Mouse (Mus musculus) neutrophil, adult 5-6 weeks (primary cell): ENCODE data around the gene Smdt1. TPM values are rescaled to one million over a fixed set of nuclear protein-coding genes. Genes with fewer than 3 reads are reported as not detected.

ENCODE experiments used
- ATAC-seq: fragments of 151-379, 151-347 bp; 2 replicates; pipeline ENCODE4 v1.8.0; 2017; ENCODE audit warnings: mild to moderate bottlenecking, moderate TSS enrichment; ENCODE audit not compliant: insufficient number of reproducible peaks, poor library complexity, low FRiP score, severe bottlenecking; ENCODE audit errors: extremely low read depth
- total RNA-seq: library from RNA; stranded (forward); fragments of 200-1000 nt; gene quantifications from 2 replicates; pipeline ENCODE4 v1.2.3, GENCODE M21; 2017

Smdt1 gene
- total RNA-seq, 1 experiment from 2014 or later: 34.0 TPM

DNA sequence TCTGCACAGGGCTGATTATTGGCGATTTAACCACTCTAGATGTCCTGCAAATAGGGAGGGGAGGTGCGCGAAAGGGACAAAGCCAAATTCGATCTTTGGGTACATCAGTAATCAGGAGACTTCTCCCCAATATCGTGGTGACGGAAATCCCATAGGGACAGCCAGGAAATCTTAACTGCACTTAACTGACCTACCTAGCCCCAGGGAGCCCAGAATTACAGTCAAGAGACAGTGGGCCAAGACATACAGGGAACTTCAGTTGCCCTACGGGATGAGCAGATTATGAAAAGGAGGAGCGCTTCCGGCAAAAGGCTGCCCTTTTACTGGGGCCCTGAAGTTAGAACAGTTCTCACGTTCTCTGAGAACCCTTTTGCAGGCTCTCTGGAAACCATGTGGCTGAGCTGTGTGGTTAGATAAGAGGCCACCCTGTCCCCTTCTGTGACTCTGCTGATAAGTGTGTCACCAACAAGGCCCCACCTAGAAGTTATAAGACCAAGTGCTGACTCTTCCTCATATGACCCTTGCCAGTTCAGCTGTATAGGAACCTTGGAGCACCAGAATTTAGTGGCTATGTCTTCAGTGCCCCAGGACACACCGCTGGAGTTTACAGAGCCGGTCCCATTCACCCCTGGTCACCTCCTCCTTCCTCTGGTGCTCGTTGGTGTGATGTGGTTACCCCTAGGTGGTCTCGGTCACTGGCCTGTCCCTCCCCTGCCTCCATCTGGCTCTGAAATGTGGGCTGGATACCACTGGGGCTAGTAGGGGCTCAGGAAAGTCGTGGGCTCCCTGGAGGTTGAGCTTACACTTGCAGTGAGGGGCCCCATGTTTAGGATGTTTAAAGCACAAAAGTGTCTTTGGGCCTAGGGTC lies 3.1 kb downstream of the Smdt1 start:
- no peak for ATAC-seq

DNA sequence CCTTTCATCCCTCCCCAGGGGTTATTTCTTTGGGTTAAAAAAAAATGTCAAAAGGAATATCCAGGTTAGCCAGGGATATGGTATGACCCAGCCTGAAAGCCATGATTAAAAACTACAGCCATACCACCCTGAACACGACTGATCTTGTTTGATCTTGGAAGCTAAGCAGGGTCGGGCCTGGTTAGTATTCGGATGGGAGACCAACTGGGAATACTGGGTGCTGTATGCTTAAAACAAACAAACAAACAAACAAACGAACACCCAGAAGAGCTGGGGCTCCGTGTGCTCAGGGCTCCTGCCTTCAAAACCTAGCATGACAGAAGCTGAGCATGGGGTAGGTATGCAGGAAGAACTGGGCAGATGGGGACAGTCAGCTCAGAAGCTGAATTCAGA lies 3.8 kb downstream of the Smdt1 start:
- ATAC-seq: no peak

DNA sequence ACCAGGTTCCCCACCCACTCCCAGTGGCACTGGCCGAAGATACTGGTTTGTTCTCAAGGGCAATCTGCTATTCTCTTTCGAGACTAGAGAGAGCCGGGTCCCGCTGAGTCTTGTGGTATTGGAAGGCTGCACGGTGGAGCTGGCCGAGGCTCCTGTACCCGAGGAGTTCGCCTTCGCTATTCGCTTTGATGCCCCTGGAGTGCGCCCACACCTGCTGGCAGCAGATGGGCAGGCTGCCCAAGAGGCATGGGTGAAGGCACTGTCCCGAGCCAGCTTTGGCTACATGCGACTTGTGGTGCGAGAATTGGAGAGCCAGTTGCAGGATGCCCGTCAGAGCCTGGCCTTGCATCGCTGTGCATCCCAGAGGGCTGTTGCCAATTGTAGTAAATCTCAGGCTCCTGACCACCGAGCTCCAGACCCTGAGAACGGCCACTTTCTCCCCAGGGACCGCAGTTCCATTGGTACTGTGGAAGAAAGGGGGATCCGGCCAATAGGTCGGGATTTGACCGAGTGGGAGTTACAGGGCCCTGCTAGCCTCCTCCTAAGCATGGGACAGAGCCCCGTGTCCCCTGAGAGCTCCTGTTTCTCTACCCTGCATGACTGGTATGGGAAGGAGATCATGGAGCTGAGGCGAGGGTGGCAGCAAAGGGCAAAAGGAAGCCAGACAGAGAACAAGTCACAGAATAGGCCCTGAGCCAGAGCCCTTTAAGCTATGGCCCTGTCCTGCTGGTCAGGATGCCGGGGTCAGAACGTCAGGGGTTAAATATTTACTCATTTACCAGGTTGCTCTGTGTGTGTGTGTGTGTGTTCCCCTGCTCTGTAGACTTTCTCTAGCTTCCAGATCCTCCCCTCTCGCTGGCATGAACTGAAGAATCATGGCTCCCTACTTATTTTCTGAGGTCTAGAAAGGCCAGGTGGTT lies 4.9 kb downstream of the Smdt1 start:
- no peak for ATAC-seq

DNA sequence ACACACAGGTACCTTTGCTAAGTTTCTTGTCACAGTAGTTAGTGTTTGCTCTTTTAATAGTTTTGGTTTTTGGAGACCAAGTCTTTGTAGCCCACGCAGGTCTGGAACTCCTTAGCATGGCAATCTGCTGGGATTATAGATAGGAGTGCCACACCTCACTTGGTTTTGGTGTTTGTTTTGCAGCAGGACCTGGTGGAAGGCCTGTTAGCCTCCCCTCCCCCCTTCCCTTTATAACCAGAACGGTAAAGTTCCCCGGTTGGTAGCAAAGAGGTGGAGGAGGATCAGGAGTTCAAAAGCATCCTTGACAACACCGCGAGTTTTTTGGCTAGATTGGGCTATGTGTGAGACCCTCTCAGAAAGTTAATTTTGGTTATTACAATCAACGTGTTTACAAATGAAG lies 6.2 kb downstream of the Smdt1 start:
- no peak for ATAC-seq

DNA sequence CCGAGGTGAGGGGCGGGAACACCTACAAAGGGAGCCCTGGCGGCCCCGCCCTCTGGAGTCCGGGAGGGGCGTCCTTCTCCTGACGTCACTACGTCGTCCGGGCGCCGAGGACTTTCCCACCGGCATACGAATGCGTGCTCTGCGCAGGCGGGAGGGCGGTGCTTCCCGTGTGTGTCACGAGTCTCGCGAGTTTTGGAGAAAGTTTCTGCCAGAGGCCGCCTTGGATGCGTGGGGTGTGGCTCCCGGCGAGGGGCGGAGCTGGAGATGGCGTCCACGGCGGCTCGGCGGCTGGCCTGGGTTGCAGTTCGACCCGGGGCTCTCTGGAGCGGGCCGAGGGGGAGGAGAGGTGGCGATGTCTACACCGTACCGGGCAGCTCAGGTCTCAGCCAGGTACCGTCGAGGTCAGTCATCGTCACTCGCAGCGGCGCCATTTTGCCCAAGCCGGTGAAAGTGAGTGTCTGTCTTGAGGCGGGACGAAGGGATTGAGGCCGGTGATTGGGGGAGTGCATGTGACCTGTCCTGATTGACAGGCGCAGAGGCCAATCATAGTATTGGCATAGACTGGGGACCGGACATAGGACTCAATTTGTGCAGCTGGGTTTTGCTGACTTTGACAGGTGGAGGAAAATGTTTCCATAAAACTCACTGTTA lies 7.2 kb downstream of the Smdt1 start:
- peak; percentile 89 for ATAC-seq

DNA sequence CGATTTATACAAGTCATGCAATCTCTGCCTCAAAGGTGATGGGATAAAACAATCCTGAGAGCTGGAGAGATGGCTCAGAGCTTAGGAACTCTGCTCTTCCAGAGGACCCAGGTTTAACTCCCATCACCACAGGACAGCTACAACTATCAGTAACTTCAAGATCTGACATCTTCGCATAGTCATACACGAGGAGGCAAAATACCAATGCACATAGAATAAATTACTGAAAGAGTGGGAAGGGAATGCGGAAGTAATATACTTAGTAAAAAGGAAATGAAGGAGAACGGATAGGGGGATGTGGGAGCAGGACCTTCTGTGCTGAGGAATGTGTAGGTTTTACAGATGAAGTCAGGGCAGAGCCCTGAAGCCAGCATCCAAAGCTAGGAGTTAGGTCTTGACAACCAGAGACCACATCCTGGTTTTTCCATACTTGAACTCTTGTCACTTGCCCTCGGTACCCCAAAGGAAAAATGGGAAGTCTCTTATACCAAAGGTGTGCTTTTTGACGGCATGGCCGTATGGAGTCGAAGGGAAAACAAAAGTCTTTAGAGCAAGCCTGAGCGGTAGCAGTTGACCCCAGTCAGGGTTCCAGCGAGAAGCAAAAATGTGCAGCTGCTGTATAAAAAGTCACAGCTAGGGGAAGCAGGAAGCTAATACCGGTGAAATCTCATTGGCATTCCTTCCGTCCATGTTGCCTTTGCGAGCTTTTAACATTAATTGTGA lies 8.0 kb downstream of the Smdt1 start:
- ATAC-seq: no peak

DNA sequence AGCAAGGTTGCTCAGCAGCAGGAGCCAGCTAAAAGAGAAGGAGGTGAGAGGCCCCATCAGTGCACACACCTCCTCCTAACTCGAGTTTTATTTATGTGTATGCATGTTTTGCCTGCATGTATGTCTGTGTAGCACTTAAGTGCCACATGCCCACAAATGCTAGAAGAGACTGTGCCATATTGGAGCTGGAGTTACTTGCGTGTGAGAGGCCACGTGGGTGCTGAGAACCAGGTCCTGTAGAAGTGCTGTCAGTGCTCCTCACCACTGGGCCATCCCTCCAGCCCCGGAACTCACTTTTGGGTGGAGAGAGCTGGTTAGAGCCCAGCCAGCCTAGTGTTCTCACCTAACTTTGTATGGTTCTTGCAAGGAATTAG lies 8.5 kb downstream of the Smdt1 start:
- no peak for ATAC-seq

DNA sequence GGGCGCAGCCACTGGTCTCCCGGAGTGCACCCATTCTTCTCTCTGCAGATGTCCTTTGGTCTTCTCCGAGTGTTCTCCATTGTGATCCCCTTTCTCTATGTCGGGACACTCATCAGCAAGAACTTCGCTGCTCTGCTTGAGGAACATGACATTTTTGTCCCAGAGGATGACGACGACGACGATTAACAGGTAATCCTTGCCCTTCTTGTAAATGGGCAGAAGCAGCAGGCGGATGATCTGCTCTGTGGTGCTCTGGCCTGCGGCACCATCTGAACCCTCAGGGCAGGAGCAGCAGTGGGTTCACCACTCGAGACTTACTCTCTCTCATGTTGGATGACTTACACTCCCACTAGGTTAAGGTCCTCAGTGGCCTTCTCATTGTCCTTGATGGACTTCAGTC lies 9.1 kb downstream of the Smdt1 start:
- no peak for ATAC-seq

DNA sequence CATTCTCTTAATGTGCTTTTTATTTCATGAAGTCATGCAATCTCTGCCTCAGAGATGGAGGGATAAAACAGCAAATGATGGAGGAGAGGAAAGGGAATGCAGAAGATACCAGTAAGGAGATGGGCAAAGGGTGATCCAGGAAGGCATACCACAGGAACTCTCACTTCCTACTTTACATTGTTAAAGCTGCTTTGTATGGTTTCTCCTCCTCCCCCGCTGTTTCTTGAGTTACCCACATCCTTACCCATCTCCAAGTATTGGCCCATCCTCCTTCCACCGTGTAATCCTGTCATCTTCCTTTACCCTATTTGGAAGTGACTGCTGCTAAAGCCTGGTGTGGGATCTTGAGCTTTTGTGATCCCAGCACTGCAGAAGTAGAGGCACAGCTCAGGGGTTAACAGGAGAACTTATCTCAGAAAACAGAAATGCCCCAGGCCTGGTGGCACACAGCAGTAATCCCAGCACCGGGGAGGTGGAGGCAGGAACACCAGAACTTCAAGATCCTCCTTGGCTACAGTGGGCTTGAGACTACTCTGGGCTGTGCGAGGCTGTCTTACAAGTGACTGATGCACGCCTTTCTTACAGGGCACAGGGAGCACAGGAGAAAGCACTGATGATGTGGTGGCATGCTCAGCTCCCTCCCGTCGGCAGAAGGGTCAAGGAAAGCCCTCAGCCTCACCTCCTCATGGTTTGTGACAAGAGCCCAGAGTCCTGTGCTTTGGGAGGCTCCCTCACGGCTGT lies 9.7 kb downstream of the Smdt1 start:
- ATAC-seq: no peak

DNA sequence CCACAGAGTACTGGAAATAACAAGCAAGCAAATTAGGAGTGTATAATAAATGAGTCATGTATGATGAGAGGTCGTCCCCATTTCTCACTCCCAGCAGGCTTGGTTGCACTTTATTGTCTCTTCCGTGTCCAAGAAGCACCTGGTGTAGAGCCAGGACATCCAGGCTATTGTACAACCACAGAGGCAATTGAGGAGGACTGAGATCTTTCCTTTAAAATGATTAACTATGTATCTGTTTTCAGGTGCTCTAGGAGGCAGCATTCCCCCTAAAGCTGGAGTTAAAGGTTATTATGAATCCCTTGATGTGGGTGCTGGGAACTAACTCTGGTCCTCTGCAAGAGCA lies 10.2 kb downstream of the Smdt1 start:
- no peak for ATAC-seq

DNA sequence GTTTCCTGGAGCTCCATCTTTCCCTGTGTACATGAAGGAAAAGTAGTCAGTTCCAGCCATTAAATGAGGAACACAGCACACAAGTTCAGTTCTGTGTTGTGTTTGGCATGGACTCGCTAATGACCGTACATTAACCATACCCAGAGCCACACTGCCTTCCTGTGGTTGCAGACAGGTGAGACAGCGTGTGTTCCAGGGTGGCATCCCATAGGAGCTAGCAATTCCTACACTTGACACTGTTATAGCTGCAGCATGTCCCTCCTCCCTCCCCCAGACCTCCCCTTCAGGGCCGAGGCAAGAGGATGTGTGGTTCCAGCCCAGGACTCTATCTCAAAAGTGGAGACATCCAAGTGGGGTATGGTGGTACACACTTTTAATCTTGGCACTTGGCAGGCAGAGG lies 11.6 kb downstream of the Smdt1 start:
- no peak for ATAC-seq

DNA sequence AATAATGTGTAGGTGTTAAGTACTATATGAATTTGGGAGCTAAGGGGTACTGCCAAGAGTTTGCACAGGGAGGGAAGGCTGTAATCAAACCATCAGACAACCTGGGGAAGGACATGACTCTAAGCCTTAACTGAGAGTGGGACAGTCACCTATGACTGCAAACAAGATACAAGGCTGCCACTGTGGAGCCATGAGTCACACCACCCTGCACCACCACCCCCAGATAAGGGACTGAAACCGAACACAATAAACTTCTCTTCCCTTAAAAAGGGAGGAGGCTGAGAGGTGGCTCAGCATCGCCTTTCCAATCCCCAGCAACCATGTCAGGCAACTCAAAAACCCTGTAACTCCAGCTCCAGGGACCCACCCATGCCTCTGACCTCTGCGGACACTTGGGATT lies 12.7 kb downstream of the Smdt1 start:
- no peak for ATAC-seq

DNA sequence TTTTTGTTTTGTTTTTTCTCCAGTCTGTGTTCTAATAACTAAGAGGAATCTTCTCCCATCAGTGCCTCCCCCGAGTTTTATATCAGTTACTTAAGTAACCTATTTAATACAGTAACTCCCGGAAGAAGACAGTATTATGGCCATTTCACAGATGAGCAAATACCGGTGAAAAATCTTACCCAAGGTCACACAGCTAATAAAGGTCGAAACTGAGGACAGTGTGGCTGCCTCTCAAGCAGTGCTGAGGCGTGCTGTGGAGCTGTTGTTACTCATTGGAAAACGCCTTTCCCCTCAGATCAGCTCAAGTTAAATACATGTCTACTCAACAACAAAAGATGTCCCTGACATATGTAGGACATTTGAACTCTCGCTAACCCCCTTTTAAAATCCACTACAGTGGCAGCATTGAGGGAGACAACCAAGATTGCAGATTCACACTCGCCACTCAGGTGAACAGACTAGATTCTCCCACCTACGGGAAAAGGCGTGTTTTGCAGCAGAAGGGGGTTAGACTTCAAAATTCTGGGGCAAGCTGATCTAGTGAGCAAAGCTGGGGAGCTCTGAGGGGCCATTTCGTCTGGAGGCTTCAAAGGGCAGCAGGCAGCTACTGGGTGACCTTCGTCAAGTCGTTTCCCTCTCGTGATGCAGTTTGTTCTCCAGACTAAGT lies 14.5 kb downstream of the Smdt1 start:
- ATAC-seq: no peak

DNA sequence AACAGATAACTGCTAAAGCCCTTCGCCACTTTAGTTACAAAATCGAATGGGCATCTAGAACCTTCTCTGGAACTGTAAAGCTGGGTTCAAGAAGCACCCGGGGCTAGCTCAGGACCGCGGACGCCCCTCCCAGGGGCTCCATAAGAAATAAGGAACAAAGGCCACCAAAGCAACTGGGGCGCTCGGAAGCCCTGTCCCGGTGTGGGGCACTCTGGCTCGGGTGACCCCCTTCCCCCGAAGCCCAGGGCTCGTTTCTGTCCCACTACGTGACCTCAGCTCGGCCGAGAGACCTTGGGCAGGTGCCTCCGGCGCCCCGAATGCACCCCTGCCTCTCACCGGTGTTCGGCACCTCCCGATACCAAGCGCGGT lies 15.0 kb downstream of the Smdt1 start:
- ATAC-seq: no peak

DNA sequence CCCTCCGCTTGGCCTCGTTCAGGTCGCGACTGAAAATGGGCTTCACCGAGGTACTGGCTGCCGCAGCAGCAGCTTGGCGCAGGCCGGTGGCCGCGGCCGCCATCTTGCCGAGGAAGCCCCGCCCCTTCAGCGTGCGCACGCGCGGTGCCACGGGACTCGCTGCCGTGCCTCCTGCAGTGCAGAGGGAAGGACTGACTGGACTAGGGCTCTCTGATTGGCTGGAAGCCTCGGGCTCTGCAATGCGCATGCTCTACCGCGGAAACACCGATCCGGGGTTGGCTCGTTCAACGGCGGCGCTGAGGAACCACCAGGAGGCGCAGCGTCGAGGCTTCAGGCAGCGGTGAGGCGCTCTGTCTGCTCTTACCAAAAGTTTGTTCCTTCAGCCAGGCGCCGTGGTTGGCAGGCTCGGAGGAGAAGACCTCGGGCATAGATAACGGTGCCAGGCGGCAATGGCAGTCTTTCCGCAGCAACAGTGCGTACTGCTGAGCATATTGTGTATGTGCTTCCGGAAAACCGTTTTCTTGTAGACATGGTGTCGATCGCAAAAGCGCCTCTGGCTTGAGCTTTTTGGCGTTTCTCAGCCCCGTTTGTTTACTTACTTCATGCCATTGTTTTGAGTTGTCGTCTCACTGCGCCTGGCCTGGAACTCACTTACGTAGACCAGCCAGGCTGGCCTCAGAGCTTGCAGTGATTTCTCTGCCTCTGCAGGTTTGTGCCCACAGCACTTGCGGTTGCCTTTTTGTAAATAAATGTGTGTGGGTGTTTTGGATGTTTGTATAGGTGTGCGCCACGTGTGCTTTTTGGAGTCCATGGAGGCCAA lies 15.6 kb downstream of the Smdt1 start, which contains the start of gene Ndufa6:
TSS of gene Ndufa6 (minus strand) at position 197 of the 820 bp plus-strand sequence.
- peak; percentile 97 for ATAC-seq

DNA sequence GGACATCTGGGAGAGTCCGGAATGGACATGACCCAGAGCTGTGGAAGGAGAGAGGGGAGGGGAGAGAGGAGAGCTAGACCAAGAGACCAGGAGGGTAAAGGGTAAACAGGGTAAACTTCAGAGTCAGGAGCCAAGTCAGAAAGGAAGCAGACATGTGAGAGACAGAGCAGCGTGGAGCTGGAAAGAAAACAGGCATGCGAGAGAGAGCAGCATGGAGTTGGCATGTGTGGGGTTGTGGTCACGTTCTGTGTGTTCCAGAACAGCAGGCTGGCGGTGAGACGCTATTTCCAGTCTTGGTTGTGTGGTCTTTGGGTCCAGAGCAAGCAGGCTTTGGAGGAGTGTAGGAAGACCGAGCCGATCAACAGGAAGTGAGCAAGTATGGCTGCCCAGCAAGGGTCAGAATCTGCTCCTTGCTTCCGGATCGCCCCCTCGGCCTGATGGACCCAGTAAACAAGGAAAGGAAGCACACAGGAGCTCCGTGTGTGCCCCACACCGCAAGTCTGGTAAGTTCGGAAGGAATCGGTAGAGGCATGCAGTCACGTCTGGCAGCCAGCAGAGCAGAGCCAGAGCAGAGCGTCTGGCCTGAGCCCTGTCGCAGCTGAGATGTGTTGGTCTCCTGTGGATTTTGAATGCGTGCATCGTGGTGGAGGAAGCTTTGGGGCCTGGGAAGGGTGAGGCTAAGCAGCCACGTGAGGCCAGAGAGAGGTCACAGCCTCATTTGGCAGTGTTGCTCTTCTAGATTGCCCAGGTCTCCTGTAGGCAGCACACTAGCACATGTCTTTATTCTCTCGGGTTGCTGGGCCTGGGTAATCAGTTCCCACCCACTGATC lies 19.9 kb downstream of the Smdt1 start:
- no peak for ATAC-seq
